Mouse (Mus musculus): ENCODE data around the gene Crb2. TPM values are rescaled to one million over a fixed set of nuclear protein-coding genes. Genes with fewer than 3 reads are reported as not detected.

The Crb2 gene
- total and polyA plus RNA-seq, 3 experiments = not detected

DNA sequence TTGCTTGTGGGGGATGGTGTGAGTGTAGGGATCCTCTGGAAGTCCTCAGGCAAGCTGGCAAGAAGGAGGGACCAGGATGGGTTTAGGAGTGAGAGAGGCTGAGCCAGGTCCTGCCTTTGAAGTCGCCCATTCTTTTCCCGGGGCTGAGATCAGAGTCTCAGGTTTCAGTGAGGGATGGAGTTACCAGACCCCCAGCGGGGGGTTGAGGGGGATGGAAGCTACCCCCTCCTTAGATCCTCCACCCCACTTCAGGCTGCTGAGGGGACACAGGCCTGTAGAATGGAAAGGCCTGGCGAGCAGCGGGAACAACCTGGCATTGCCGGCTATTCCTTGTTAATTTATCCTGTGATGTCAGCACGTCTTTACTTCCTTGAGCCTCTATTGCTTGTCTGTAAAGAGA, 6.0 kb downstream of the Crb2 start:
- H3K9ac ChIP-seq (ENCODE audit: control insufficient read depth, low read depth, low read length, poor library complexity, severe bottlenecking) = no peak overlapping the region
- H3K4me3 ChIP-seq (ENCODE audit: control insufficient read depth in 1 of 2, insufficient read depth in 1 of 2, low read depth in 2 of 2, low read length in 2 of 2) = no peak overlapping the region
- peaks cover 0 to 3% of the 10 kb centered on the region in 2 experiments; a peak in 1 of 4 replicates for H3K36me3 ChIP-seq (ENCODE audit: control insufficient read depth in 1 of 2, insufficient read depth in 2 of 2, low read length in 2 of 2)
- TF ChIP-seq ZNF384 (IDR thresholded peaks at IDR 0.05; ENCODE audit: low read depth, low read length) = no peak
- TF ChIP-seq RCOR1 (IDR thresholded peaks at IDR 0.05; ENCODE audit: low read depth, low read length) = no peak
- no peak for TF ChIP-seq POLR2AphosphoS5 (IDR thresholded peaks at IDR 0.05; ENCODE audit: borderline replicate concordance, low read depth, low read length)
- no peaks in the 10 kb centered on the region for H3K27me3 ChIP-seq (ENCODE audit: control insufficient read depth in 1 of 2, insufficient read depth in 2 of 2, low read length in 2 of 2)
- no peaks in the 10 kb centered on the region for H3K79me2 ChIP-seq (ENCODE audit: control insufficient read depth, insufficient read depth, low read length, poor library complexity)
- no peak for DNase-seq (ENCODE audit: low read depth, low spot score)
- H3K9me3 ChIP-seq (replicated peaks; ENCODE audit: insufficient read depth, low read length) = no peaks in the 10 kb centered on the region
- peaks cover 0 to 10% of the 10 kb centered on the region in 2 experiments; a peak in 2 of 4 replicates for H3K4me1 ChIP-seq (ENCODE audit: control insufficient read depth in 1 of 2, insufficient read depth in 2 of 2, low read length in 2 of 2)
- no peak overlapping the region for H3K27ac ChIP-seq (ENCODE audit: control insufficient read depth, low read depth, low read length)

DNA sequence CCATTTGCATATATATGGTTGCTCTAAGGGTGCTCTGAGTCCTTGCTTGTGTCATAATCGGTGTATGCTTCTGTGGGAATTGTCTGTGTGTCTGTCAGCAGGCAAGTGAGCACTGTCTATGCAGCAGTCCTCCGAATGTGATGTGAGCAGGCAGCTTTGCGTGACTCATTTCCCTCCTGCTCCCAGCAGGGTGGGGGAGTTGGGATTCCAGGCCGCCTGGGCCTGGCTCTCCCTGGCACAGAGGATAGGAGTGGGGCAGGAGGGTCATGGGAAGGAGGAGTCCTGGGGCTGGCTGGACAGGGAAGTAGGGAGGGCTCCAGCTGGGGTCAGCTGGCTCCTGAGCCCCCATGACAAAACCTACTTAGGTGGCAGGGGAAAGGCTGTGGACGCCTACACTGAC, 8.4 kb downstream of the Crb2 start:
- Histone ChIP-seq H3K4me3 (ENCODE audit: control insufficient read depth in 1 of 2, insufficient read depth in 1 of 2, low read depth in 2 of 2, low read length in 2 of 2) (no peak overlapping the region), H3K9me3 (replicated peaks; ENCODE audit: insufficient read depth, low read length) (no peaks in the 10 kb centered on the region), H3K36me3 (ENCODE audit: control insufficient read depth in 1 of 2, insufficient read depth in 2 of 2, low read length in 2 of 2) (peaks cover 0 to 3% of the 10 kb centered on the region in 2 experiments; a peak in 1 of 4 replicates), H3K4me1 (ENCODE audit: control insufficient read depth in 1 of 2, insufficient read depth in 2 of 2, low read length in 2 of 2) (peaks cover 0 to 10% of the 10 kb centered on the region in 2 experiments; a peak in 2 of 4 replicates), H3K27ac (ENCODE audit: control insufficient read depth, low read depth, low read length) (no peak overlapping the region), H3K79me2 (ENCODE audit: control insufficient read depth, insufficient read depth, low read length, poor library complexity) (no peaks in the 10 kb centered on the region), H3K27me3 (ENCODE audit: control insufficient read depth in 1 of 2, insufficient read depth in 2 of 2, low read length in 2 of 2) (no peaks in the 10 kb centered on the region), H3K9ac (ENCODE audit: control insufficient read depth, low read depth, low read length, poor library complexity, severe bottlenecking) (no peak overlapping the region)
- TF ChIP-seq RAD21 (IDR thresholded peaks at IDR 0.05; ENCODE audit: low read depth, low read length) (no peak), ETS1 (IDR thresholded peaks at IDR 0.05; ENCODE audit: low read depth, low read length) (no peak), HCFC1 (IDR thresholded peaks at IDR 0.05; ENCODE audit: low read depth, low read length) (no peak), RCOR1 (IDR thresholded peaks at IDR 0.05; ENCODE audit: low read depth, low read length) (no peak), ZC3H11A (IDR thresholded peaks at IDR 0.05; ENCODE audit: low read depth, low read length) (no peak), E2F4 (IDR thresholded peaks at IDR 0.05; ENCODE audit: borderline replicate concordance, low read depth, low read length) (no peak), TCF12 (IDR thresholded peaks at IDR 0.05; ENCODE audit: low read depth, low read length) (no peak), CHD1 (IDR thresholded peaks at IDR 0.05; ENCODE audit: low read depth, low read length) (no peak), MEF2A (IDR thresholded peaks at IDR 0.05; ENCODE audit: extremely low read depth, insufficient replicate concordance, low read depth, low read length, poor library complexity, severe bottlenecking) (no peak), TBP (IDR thresholded peaks at IDR 0.05; ENCODE audit: low read depth, low read length) (no peak), MYC (IDR thresholded peaks at IDR 0.05; ENCODE audit: low read depth, low read length) (no peak), ZNF384 (IDR thresholded peaks at IDR 0.05; ENCODE audit: low read depth, low read length) (no peak), MXI1 (IDR thresholded peaks at IDR 0.05; ENCODE audit: low read depth, low read length) (no peak), CHD2 (IDR thresholded peaks at IDR 0.05; ENCODE audit: low read length) (no peak), TAL1 (IDR thresholded peaks at IDR 0.05; ENCODE audit: low read length) (no peak), SIN3A (IDR thresholded peaks at IDR 0.05; ENCODE audit: low read length) (no peak), KAT2A (conservative IDR thresholded peaks at IDR 0.05; ENCODE audit: low read depth, low read length) (no peak), JUND (IDR thresholded peaks at IDR 0.05; ENCODE audit: low read depth, low read length) (no peak), MAZ (IDR thresholded peaks at IDR 0.05; ENCODE audit: low read depth, low read length) (no peak)
- DNase-seq (ENCODE audit: low read depth, low spot score) = no peak
